Mouse (Mus musculus): ENCODE results near the gene Adam17. TPM values are rescaled to one million over a fixed set of nuclear protein-coding genes. Genes with fewer than 3 reads are reported as not detected.

Gene Adam17
- total RNA-seq, 2 experiments from 2014 or later, result 48.9 to 57.0 TPM

- DNase-seq (ENCODE audit: low spot score in 2 of 2), result no peak
Measured at GRCm38 (mm10) chr12:21316869-21317265, 56.6 kb downstream of the Adam17 start.

- peak; percentile 55 to 66 for DNase-seq (ENCODE audit: low spot score in 2 of 2)
Measured at GRCm38 (mm10) chr12:21315923-21316868, 57.2 kb downstream of the Adam17 start, which contains the start of gene Iah1. Iah1 (plus strand) TSS chr12:21316389.

DNA sequence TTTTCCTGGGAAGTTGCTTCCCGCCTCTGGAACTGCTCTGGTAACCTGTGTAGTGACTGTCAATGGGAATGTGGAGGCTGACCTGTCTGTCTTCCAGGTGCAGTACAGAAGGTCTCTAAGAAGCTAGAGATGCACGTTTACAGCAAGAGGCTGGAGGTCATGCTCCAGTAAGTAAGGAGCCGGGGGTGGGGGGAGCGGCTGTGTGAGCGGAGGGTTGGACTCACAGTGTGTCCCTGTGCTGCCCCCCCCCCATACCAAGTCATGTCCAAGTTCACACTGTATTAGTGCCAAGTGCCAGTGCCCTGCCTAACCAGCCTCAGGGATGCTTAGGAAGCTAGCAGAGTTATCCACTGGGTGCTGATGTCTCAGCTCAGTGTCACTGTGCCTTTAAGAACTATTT lies 61.2 kb downstream of the Adam17 start:
- DNase-seq (ENCODE audit: low spot score in 2 of 2), result no peak

GRCm38 (mm10) chr12:21306721-21307120 lies 66.7 kb downstream of the Adam17 start:
- DNase-seq (ENCODE audit: low spot score in 2 of 2), result no peak

DNA sequence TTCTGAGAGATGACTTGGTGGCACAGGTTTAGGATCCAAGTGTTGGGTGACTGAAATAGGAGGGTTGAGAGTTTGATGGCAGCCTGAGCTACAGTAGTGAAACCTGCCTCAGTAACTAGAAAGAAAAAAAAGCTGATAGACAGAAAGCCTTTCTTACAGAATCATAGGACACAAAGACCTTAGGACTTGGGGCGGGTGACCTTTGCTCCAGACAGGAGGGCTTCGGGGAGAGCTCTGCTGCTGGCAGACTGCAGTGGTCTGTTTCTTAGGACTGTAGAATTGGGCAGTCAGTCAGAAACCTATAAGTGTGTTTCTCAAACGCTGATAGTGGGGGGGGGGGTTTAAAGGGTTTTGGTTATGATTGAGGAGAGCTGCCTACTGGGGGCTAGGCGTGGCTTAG lies 67.7 kb downstream of the Adam17 start:
- DNase-seq (ENCODE audit: low spot score in 2 of 2), result no peak

DNA sequence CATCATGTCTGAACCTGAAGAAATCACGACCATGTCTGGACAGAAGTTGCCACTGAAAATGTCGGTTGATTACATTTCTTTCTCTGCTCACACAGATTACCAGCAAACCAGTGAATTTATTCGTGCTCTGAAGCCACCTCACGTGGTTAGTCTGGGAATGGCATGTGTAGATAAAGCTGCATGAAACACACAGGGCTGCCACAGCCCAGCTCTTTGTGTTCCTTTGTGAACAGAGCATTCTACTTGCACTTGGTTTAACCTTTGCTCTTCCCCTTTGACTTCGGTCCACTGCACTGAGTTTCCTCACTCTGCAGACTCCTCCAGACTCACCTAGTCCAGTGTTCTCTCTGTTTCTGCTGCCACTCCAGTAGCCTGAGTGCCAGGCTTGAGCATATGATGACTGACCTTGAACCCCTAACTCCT lies 71.1 kb downstream of the Adam17 start:
- no peak for DNase-seq (ENCODE audit: low spot score in 2 of 2)

GRCm38 (mm10) chr12:21301932-21302331 lies 71.5 kb downstream of the Adam17 start:
- no peak for DNase-seq (ENCODE audit: low spot score in 2 of 2)

- DNase-seq (ENCODE audit: low spot score in 2 of 2), result peak in 1 of 2 experiments; percentile 20
Measured at GRCm38 (mm10) chr12:21301324-21301723, 72.1 kb downstream of the Adam17 start.

DNA sequence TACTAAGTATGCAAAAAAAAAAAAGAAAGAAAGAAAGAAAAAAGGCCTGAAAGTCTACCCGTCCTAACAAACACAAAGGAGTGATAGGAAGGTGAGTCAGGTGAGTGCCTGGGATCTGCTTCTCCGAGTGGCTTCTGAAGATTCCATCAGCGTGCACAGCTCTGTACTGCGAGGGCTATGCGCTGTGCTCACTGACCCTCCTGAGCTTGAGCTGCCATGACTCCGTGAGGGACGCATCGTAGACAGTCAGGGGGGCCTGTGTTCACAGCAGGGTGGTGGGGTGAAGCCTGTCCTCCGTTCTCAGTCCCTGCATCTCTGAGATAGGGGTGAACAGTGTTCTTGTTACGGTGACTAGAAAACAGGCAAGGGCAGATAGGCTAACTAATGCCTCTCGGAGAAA lies 74.6 kb downstream of the Adam17 start:
- DNase-seq (ENCODE audit: low spot score in 2 of 2), result no peak

DNA sequence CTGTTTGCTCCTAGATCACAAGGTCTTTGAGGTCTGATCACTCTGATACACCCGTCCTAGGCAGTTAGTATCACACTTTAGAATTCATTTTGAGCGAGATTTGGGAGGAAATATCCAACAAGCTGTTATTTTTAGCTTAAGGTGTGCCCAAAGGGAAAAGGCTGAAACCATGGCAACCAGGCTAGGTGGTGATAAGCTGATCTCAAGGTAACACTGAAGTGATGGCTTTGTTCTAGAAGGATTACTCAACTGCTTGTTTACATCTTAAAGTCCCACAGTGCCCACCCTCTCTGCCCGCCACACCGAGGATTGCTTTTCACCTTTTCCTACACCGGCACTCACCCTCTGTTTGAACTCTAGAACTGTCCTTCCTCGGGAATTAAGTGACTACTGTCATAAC lies 83.8 kb downstream of the Adam17 start:
- DNase-seq (ENCODE audit: low spot score in 2 of 2), result no peak

DNA sequence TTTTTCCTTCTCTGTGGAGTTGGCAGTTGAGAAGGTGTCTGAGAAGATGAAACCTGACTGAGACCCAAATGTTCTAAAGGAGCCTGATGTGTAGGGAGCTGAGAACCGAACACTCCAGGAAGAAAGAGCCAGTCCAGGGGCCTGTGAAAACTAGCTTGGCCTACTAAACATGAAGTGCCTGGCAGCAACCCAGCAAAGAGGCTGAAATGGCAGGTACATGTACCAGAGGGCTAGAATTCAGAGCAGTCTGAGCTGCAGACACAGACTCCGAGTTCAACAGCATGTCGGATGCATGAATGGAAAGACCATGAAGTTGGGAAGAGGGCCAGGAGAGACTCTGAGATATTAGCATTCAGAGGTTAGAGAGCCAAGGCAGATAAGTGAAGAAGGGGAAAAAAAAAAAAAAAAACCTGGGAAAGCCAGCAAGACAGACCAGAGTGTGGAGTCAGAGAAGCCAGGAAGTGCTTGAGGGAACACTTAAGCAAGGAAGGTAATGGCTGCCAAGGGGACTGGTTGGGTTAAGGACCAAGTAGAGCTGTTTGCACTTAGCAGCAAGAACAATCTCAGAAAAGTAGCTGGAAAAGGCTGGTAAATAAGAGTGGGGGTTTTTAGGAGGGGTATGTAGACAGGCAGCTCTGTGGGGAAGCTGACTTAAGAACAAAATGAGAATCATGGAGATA lies 84.6 kb downstream of the Adam17 start:
- no peak for DNase-seq (ENCODE audit: low spot score in 2 of 2)

DNA sequence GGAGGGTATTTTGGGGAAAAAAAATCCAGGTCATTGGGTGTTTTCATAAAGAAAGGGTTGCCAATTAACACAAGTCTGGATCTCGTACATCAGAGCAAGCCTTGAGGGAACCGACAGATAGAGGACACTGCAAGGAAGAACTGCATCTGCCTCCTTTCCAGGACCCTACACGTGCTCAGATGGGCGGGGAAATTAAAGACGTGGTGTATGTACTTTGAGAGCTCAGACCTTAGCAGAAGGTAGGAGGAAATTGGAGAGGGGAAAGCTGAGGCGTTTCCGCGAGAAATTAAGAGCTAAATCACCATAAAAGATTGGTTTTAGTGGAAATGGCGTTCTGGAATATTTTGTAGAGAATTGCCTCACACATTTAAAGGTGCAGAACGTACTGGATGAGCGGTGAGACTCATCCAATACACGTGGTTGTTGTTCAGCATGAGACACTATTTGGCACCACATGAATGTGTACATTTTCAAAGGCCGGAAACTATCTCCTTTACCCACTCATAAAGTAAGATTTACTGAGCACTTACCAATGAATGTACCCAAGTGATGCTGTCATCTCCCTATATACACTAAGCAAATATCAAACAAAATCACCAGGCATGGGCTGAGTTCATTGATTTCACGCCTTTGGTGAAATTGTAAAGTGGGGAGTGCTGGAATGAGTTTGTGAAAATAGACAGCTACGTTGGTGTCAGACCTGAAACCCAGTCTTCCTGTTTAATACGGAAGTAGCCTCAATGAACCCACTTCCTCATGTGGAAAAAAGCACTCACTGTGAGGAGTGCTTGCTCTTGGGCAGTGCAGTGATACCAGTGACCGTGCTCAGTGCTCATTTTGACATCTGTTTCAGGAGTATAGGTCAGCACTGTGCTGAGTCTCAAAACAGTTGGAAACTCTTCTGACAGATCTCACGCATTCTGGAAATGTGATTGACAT lies 86.5 kb downstream of the Adam17 start:
- DNase-seq (ENCODE audit: low spot score in 2 of 2), result no peak

GRCm38 (mm10) chr12:21286243-21286622 lies 87.2 kb downstream of the Adam17 start, which contains the start of gene Itgb1bp1:
Itgb1bp1 (minus strand) TSS chr12:21286284.
- peak in 1 of 2 experiments; percentile 96 for DNase-seq (ENCODE audit: low spot score in 2 of 2)

GRCm38 (mm10) chr12:21285508-21286242 lies 87.8 kb downstream of the Adam17 start:
- DNase-seq (ENCODE audit: low spot score in 2 of 2), result peak in 1 of 2 experiments; percentile 96

DNA sequence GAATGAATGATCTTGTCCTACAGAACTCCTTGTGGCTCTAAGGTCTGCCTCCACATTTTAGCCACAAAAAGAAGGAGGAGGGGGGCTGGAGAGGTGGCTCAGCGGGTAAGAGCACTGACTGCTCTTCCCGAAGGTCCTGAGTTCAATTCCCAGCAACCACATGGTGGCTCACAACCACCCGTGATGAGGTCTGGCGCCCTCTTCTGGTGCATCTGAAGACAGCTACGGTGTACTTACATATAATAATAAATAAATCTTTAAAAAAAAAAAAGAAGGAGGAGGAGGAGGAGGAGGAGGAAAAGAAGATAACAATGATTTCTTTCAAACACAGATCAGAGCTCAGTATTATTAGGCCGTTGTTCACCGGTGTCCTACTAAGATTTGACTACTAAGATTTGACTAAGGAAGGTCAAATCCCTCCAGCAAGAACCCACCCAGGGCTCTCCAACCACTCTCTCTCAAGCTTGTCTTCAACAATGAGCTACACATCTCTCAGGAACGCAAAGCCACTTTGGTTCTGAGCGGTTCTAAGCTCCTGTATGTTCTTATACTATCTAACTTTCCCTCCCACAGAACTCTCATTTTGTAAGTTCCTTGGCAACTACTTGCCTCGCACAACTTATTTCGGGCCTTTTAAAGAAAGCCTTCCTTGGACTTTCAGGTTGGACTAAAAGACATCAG lies 88.5 kb downstream of the Adam17 start, which contains the start of gene Cpsf3:
Gene Cpsf3, plus strand, starts transcription at position 631 of the 681 bp plus-strand sequence.
- DNase-seq (ENCODE audit: low spot score in 2 of 2), result no peak

DNA sequence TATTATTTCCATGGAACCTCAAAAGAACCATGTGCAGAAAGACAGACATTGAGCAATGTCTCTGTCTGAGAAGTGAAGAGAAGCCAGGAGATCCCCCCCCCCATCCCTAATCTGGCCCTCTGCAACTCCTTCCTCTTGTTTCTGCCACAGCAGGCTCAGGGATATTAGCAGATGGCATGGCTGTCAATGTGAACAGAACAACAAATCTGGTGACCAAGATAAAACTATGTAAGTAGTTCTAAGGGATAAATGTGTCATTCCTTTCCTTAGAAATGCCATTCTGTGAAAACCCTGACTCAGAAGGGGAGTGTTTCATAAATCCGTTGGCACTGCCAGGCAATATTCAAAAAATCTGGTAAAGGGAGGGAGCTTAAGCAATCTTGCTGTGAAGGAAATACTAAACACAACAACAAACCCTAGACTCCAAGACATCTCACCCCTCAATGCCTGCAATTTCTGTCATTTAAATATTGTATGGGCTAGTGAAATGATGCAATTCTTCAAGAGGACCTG lies 96.0 kb downstream of the Adam17 start:
- no peak for DNase-seq (ENCODE audit: low spot score in 2 of 2)

GRCm38 (mm10) chr12:21274446-21274845 lies 99.0 kb downstream of the Adam17 start:
- DNase-seq (ENCODE audit: low spot score in 2 of 2), result no peak
